9 mouse cellular contexts compared by ENCODE assay signal in genomic region chr12:119960730-119961129, GRCm38 (mm10). TPM values are rescaled to one million over a fixed set of nuclear protein-coding genes. Genes with fewer than 3 reads are reported as not detected.
DNase-seq lines count a peak whose midpoint lies in the region; ATAC-seq lines count a peak whose summit lies in the region.
"Had no signal": no experiment of that assay in that cellular context is flagged by ENCODE, and none has a peak within 500 bp of the region (broad histone marks: within the 10 kb centered on the region; RNA-seq: fewer than 3 reads in every experiment).

No protein-coding gene starts in this region.

- H3K27ac ChIP-seq in forebrain, embryonic 14.5 days (ENCODE audit: low read depth, low read length) = no peak overlapping the region
- H3K27ac ChIP-seq in forebrain, embryonic 11.5 days (ENCODE audit: low read depth, low read length) = no peak overlapping the region
- H3K27ac ChIP-seq in midbrain, embryonic 11.5 days (ENCODE audit: low read depth, low read length) = no peak overlapping the region
- no peak overlapping the region for H3K27ac ChIP-seq in midbrain, embryonic 13.5 days

- WGBS in forebrain, embryonic 14.5 days = 55% methylated on average over 1 of the region's 1 CpGs
- 82% methylated on average over 1 of the region's 1 CpGs for WGBS in forebrain, embryonic 11.5 days
- WGBS in midbrain, embryonic 11.5 days = 85% methylated on average over 1 of the region's 1 CpGs
- 84% methylated on average over 1 of the region's 1 CpGs for WGBS in midbrain, embryonic 13.5 days

- no peaks in the 10 kb centered on the region for H3K27me3 ChIP-seq in forebrain, embryonic 14.5 days (replicated peaks; ENCODE audit: control insufficient read depth, insufficient read depth, low read length)
- H3K27me3 ChIP-seq in forebrain, embryonic 11.5 days (ENCODE audit: control insufficient read depth, insufficient read depth, low read length) = no peaks in the 10 kb centered on the region
- no peaks in the 10 kb centered on the region for H3K27me3 ChIP-seq in midbrain, embryonic 11.5 days (ENCODE audit: control insufficient read depth, insufficient read depth, low read length)
- H3K27me3 ChIP-seq in midbrain, embryonic 13.5 days = no peaks in the 10 kb centered on the region

- no peaks in the 10 kb centered on the region for H3K4me1 ChIP-seq in forebrain, embryonic 14.5 days (ENCODE audit: control insufficient read depth, insufficient read depth, low read length)
- no peaks in the 10 kb centered on the region for H3K4me1 ChIP-seq in forebrain, embryonic 11.5 days (replicated peaks; ENCODE audit: control insufficient read depth, insufficient read depth, low read length)
- H3K4me1 ChIP-seq in midbrain, embryonic 11.5 days (ENCODE audit: control insufficient read depth, insufficient read depth, low read length) = no peaks in the 10 kb centered on the region
- H3K4me1 ChIP-seq in midbrain, embryonic 13.5 days (replicated peaks) = no peaks in the 10 kb centered on the region

- H3K4me2 ChIP-seq in forebrain, embryonic 14.5 days (ENCODE audit: low read length) = no peak overlapping the region
- no peak overlapping the region for H3K4me2 ChIP-seq in forebrain, embryonic 11.5 days (ENCODE audit: low read depth, low read length, severe bottlenecking)
- H3K4me2 ChIP-seq in midbrain, embryonic 11.5 days = no peak overlapping the region
- no peak overlapping the region for H3K4me2 ChIP-seq in midbrain, embryonic 13.5 days (replicated peaks)

- no peak overlapping the region for H3K4me3 ChIP-seq in forebrain, embryonic 14.5 days (ENCODE audit: low read depth, low read length)
- no peak overlapping the region for H3K4me3 ChIP-seq in forebrain, embryonic 11.5 days (ENCODE audit: low read depth, low read length)
- no peak overlapping the region for H3K4me3 ChIP-seq in midbrain, embryonic 11.5 days (ENCODE audit: low read depth, low read length)
- H3K4me3 ChIP-seq in midbrain, embryonic 13.5 days (replicated peaks) = no peak overlapping the region

- H3K9ac ChIP-seq in forebrain, embryonic 14.5 days (ENCODE audit: low read length) = no peak overlapping the region
- no peak overlapping the region for H3K9ac ChIP-seq in forebrain, embryonic 11.5 days (ENCODE audit: low read length)
- H3K9ac ChIP-seq in midbrain, embryonic 11.5 days (ENCODE audit: low read length) = no peak overlapping the region
- H3K9ac ChIP-seq in midbrain, embryonic 13.5 days (replicated peaks) = no peak overlapping the region

- H3K9me3 ChIP-seq in forebrain, embryonic 14.5 days (replicated peaks; ENCODE audit: control insufficient read depth, low read length) = no peaks in the 10 kb centered on the region
- H3K9me3 ChIP-seq in forebrain, embryonic 11.5 days (ENCODE audit: control insufficient read depth, low read length) = no peaks in the 10 kb centered on the region
- H3K9me3 ChIP-seq in midbrain, embryonic 11.5 days (ENCODE audit: control insufficient read depth, low read length) = no peaks in the 10 kb centered on the region
- no peaks in the 10 kb centered on the region for H3K9me3 ChIP-seq in midbrain, embryonic 13.5 days

- ATAC-seq in forebrain, embryonic 14.5 days = no peak; the same call in 1 of the 2 replicates
- no peak for ATAC-seq in forebrain, embryonic 11.5 days (replicated peaks; ENCODE audit: low FRiP score)
- ATAC-seq in midbrain, embryonic 11.5 days (ENCODE audit: low FRiP score) = no peak
- no peak for ATAC-seq in midbrain, embryonic 13.5 days
- ATAC-seq: CD4-positive, CD25-positive, alpha-beta regulatory T cell, adult 4 months had no signal

- H3K36me3 ChIP-seq in forebrain, embryonic 14.5 days (ENCODE audit: control insufficient read depth, insufficient read depth, low read length) = no peaks in the 10 kb centered on the region
- H3K36me3 ChIP-seq in forebrain, embryonic 11.5 days (ENCODE audit: control insufficient read depth, insufficient read depth, low read length) = no peaks in the 10 kb centered on the region
- H3K36me3 ChIP-seq in midbrain, embryonic 11.5 days (ENCODE audit: control insufficient read depth, insufficient read depth, low read length) = no peaks in the 10 kb centered on the region
- H3K36me3 ChIP-seq in midbrain, embryonic 13.5 days = no peaks in the 10 kb centered on the region

- DNase-seq in forebrain, embryonic 14.5 days (ENCODE audit: low spot score) = peak; percentile 65
- DNase-seq in forebrain, embryonic 11.5 days (ENCODE audit: low spot score) = no peak
- DNase-seq in midbrain, embryonic 11.5 days (ENCODE audit: low spot score, missing footprints) = peak; percentile 78
- peak; percentile 32 for DNase-seq in layer of hippocampus, adult 9-11 months
- DNase-seq in thymus, adult 18-20 months = no peak
- DNase-seq in spleen, postnatal 36 days (ENCODE audit: low spot score in 2 of 2) = no peak
- no peak for DNase-seq in spleen, postnatal 10 days (ENCODE audit: low spot score in 2 of 2)

RNA-seq across cellular contexts. Expression of gene Tmem196, which starts 15.1 kb away (rescaled TPM):
- 2.5 and 4.1 TPM in 2 replicates for polyA plus RNA-seq in forebrain, embryonic 14.5 days (2014; fragmentation: Nextera tagmentation; extraction: Ambion mirVana)
- polyA plus RNA-seq in forebrain, embryonic 11.5 days (2014; fragmentation: Nextera tagmentation; extraction: Ambion mirVana) = 1.2 and 1.8 TPM in 2 replicates
- polyA plus RNA-seq in midbrain, embryonic 11.5 days (2014; fragmentation: Nextera tagmentation; extraction: Ambion mirVana) = 1.4 and 1.8 TPM in 2 replicates
- polyA plus RNA-seq in midbrain, embryonic 13.5 days (2015; fragmentation: Nextera tagmentation; extraction: Ambion mirVana) = 6.6 and 8.4 TPM in 2 replicates
- polyA plus RNA-seq: CD4-positive, CD25-positive, alpha-beta regulatory T cell, adult 4 months had no signal

Comparison
In these comparisons a context has a peak if more than half of its experiments do, and no peak if none do; other contexts are left out.
1. DNase-seq: peak in forebrain, embryonic 14.5 days (single experiment), midbrain, embryonic 11.5 days (single experiment) and layer of hippocampus, adult 9-11 months (single experiment); none in forebrain, embryonic 11.5 days (single experiment), thymus, adult 18-20 months (0 of 2), spleen, postnatal 36 days (0 of 2) and spleen, postnatal 10 days (0 of 2).